Mouse (Mus musculus) brain, embryonic 14.5 days (tissue): ENCODE measurements around the gene Rab33a.

Experiments
- CTCF ChIP-seq: fragments of 200-500 bp; IDR thresholded peaks from 2 replicates; pipeline ENCODE4 v1.5.1; 2012; ENCODE audit warnings: inconsistent platforms, mild to moderate bottlenecking, moderate library complexity, borderline replicate concordance; ENCODE audit not compliant: insufficient read depth, insufficient read length; ENCODE audit errors: extremely low read depth
- POLR2A ChIP-seq: fragments of 200-500 bp; IDR thresholded peaks from 2 replicates; pipeline ENCODE4 v1.6.1; 2012; ENCODE audit warnings: mild to moderate bottlenecking, inconsistent platforms, borderline replicate concordance; ENCODE audit not compliant: poor library complexity, insufficient read depth, insufficient read length, severe bottlenecking; ENCODE audit errors: extremely low read depth

DNA sequence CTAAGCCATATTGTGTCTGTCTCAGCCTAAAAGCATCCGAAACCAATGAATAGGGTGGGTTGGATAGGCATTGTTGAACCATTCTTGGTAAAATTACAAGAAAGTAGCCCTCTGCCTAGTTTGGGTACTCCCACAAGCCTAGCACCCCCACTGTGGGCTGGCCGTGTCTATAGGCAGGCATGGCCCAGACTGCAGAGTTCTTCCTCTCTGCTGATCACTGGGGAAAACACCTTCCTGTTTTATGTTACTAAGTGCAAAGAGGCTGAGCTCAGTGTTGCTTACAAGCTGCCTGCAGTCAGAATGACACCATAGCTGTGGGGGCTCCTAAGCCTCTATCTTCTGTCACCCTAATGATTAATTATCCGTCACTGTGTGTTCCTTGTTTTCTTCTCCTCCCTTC is 4.4 kb downstream of the Rab33a start:
- TF ChIP-seq CTCF (no peak), POLR2A (no peak)
